Mouse (Mus musculus) midbrain, embryonic 12.5 days (tissue): Measurements from ENCODE around the gene Hrh1. TPM values are rescaled to one million over a fixed set of nuclear protein-coding genes. Genes with fewer than 3 reads are reported as not detected.

Experiments
- ATAC-seq: fragments of 200-750 bp; cut with Nextera tagmentation; 2 replicates; pipeline ENCODE4 v1.8.0; 2017; ENCODE audit warnings: low read depth, moderate TSS enrichment, moderate library complexity; ENCODE audit not compliant: low FRiP score
- H3K27ac ChIP-seq: fragments of 300-500 bp; sonication (generic); replicated peaks from 2 replicates; pipeline ENCODE4 v1.5.1; 2016; ENCODE audit warnings: mild to moderate bottlenecking
- H3K27me3 ChIP-seq: fragments of 300-500 bp; sonication (generic); 2 replicates; pipeline ENCODE4 v1.6.1; 2016; ENCODE audit warnings: mild to moderate bottlenecking
- H3K36me3 ChIP-seq: fragments of 300-500 bp; sonication (generic); 2 replicates; pipeline ENCODE4 v1.6.1; 2016
- H3K4me1 ChIP-seq: fragments of 300-500 bp; sonication (generic); 2 replicates; pipeline ENCODE4 v1.6.1; 2016
- H3K4me2 ChIP-seq: fragments of 300-500 bp; sonication (generic); replicated peaks from 2 replicates; pipeline ENCODE4 v1.6.1; 2016; ENCODE audit warnings: mild to moderate bottlenecking, moderate library complexity
- H3K4me3 ChIP-seq: fragments of 300-500 bp; sonication (generic); 2 replicates; pipeline ENCODE4 v1.5.1; 2016; ENCODE audit warnings: mild to moderate bottlenecking
- H3K9ac ChIP-seq: fragments of 300-500 bp; sonication (generic); replicated peaks from 2 replicates; pipeline ENCODE4 v1.6.1; 2016; ENCODE audit warnings: mild to moderate bottlenecking, moderate library complexity
- H3K9me3 ChIP-seq: fragments of 300-500 bp; sonication (generic); 2 replicates; pipeline ENCODE4 v1.6.1; 2016; ENCODE audit warnings: mild to moderate bottlenecking
- WGBS: fragments of 180-500 bp; shearing (Covaris S2); methylation state at CpG from one replicate; pipeline ENCODE4 v1.1.7; 2016; 5-methylcytosine and 5-hydroxymethylcytosine counted together
- polyA plus RNA-seq: library from polyadenylated mRNA; unstranded; fragments of >200 nt; fragmentation: Nextera tagmentation; extraction: Ambion mirVana; gene quantifications from 2 replicates; pipeline ENCODE4 v1.2.1, GENCODE M21; 2016

The Hrh1 gene
- polyA plus RNA-seq, 1 experiment from 2014 or later = 0.28 TPM

GRCm38 (mm10) chr6:114407049-114407448, 9.3 kb downstream of the Hrh1 start:
- peaks cover 20% of the 10 kb centered on the region; the same call in 1 of the 2 replicates for H3K27me3 ChIP-seq
- 88% methylated on average over 7 of the region's 7 CpGs for WGBS
- H3K9me3 ChIP-seq = no peaks in the 10 kb centered on the region
- no peak overlapping the region for H3K9ac ChIP-seq
- H3K36me3 ChIP-seq = no peaks in the 10 kb centered on the region
- H3K4me1 ChIP-seq = no peaks in the 10 kb centered on the region
- no peak overlapping the region for H3K4me3 ChIP-seq
- no peak for ATAC-seq
- H3K27ac ChIP-seq = no peak overlapping the region
- H3K4me2 ChIP-seq = no peak overlapping the region

- no peak overlapping the region for H3K4me3 ChIP-seq
- WGBS = 53% methylated on average over 17 of the region's 17 CpGs
These were observed 10.5 kb downstream of the Hrh1 start for GRCm38 (mm10) chr6:114408278-114408677.

GRCm38 (mm10) chr6:114411913-114412312, 14.2 kb downstream of the Hrh1 start:
- 64% methylated on average over 8 of the region's 8 CpGs for WGBS
- H3K4me1 ChIP-seq = no peaks in the 10 kb centered on the region
- H3K27me3 ChIP-seq = 0 out of 2 replicates have a peak, but pooled peaks cover 12% of the 10 kb centered on the region
- H3K9ac ChIP-seq = no peak overlapping the region
- H3K4me3 ChIP-seq = no peak overlapping the region
- H3K4me2 ChIP-seq = no peak overlapping the region
- H3K27ac ChIP-seq = no peak overlapping the region
- no peaks in the 10 kb centered on the region for H3K36me3 ChIP-seq
- no peaks in the 10 kb centered on the region for H3K9me3 ChIP-seq
- ATAC-seq = no peak

More at GRCm38 (mm10) chr6:114408278-114408677, 10.5 kb downstream of the Hrh1 start:
- H3K9ac ChIP-seq = no peak overlapping the region
- H3K27me3 ChIP-seq = peaks cover 19% of the 10 kb centered on the region; the same call in 1 of the 2 replicates
- H3K27ac ChIP-seq = no peak overlapping the region
- H3K4me1 ChIP-seq = no peaks in the 10 kb centered on the region
- H3K36me3 ChIP-seq = no peaks in the 10 kb centered on the region
- H3K4me2 ChIP-seq = no peak overlapping the region
- ATAC-seq = no peak
- H3K9me3 ChIP-seq = no peaks in the 10 kb centered on the region

- 51% methylated on average over 8 of the region's 8 CpGs for WGBS
- Histone ChIP-seq H3K9ac (no peak overlapping the region), H3K4me2 (no peak overlapping the region), H3K9me3 (no peaks in the 10 kb centered on the region), H3K27ac (no peak overlapping the region), H3K4me1 (no peaks in the 10 kb centered on the region), H3K27me3 (no peaks in the 10 kb centered on the region), H3K4me3 (no peak overlapping the region), H3K36me3 (no peaks in the 10 kb centered on the region)
- ATAC-seq = 0 out of 2 replicates have a peak, but pooled peaks have one; percentile 30
These were observed 16.8 kb downstream of the Hrh1 start for GRCm38 (mm10) chr6:114414510-114414909.

GRCm38 (mm10) chr6:114418037-114418436, 20.3 kb downstream of the Hrh1 start:
- Histone ChIP-seq H3K27me3 (no peaks in the 10 kb centered on the region), H3K27ac (no peak overlapping the region), H3K4me3 (no peak overlapping the region), H3K36me3 (no peaks in the 10 kb centered on the region), H3K9me3 (no peaks in the 10 kb centered on the region), H3K4me1 (no peaks in the 10 kb centered on the region), H3K4me2 (no peak overlapping the region), H3K9ac (no peak overlapping the region)
- WGBS = 76% methylated on average over 2 of the region's 2 CpGs
- no peak for ATAC-seq

GRCm38 (mm10) chr6:114421061-114421460, 23.3 kb downstream of the Hrh1 start:
- Histone ChIP-seq H3K4me2 (no peak overlapping the region), H3K4me3 (no peak overlapping the region), H3K36me3 (no peaks in the 10 kb centered on the region), H3K9me3 (no peaks in the 10 kb centered on the region), H3K27me3 (no peaks in the 10 kb centered on the region), H3K9ac (no peak overlapping the region), H3K4me1 (no peaks in the 10 kb centered on the region), H3K27ac (no peak overlapping the region)
- no peak for ATAC-seq

GRCm38 (mm10) chr6:114423051-114423676, 25.4 kb downstream of the Hrh1 start:
- H3K9me3 ChIP-seq = no peaks in the 10 kb centered on the region
- WGBS = 84% methylated on average over 9 of the region's 9 CpGs
- H3K4me3 ChIP-seq = no peak overlapping the region
- no peak overlapping the region; the same call in 1 of the 2 replicates for H3K9ac ChIP-seq
- H3K36me3 ChIP-seq = no peaks in the 10 kb centered on the region
- no peak overlapping the region for H3K4me2 ChIP-seq
- H3K27me3 ChIP-seq = no peaks in the 10 kb centered on the region
- H3K4me1 ChIP-seq = 0 out of 2 replicates have a peak, but pooled peaks cover 3% of the 10 kb centered on the region
- ATAC-seq = no peak
- no peak overlapping the region for H3K27ac ChIP-seq

GRCm38 (mm10) chr6:114425343-114425742, 27.6 kb downstream of the Hrh1 start:
- 63% methylated on average over 5 of the region's 5 CpGs for WGBS

GRCm38 (mm10) chr6:114427641-114428040, 29.9 kb downstream of the Hrh1 start:
- Histone ChIP-seq H3K4me2 (no peak overlapping the region), H3K4me3 (no peak overlapping the region), H3K27me3 (no peaks in the 10 kb centered on the region), H3K9ac (no peak overlapping the region), H3K36me3 (no peaks in the 10 kb centered on the region), H3K4me1 (peaks cover 4% of the 10 kb centered on the region; the same call in 1 of the 2 replicates), H3K27ac (no peak overlapping the region), H3K9me3 (no peaks in the 10 kb centered on the region)
- no peak for ATAC-seq
- WGBS = 77% methylated on average over 13 of the region's 13 CpGs

More at GRCm38 (mm10) chr6:114425343-114425742, 27.6 kb downstream of the Hrh1 start:
- no peak overlapping the region for H3K27ac ChIP-seq
- no peak overlapping the region for H3K9ac ChIP-seq
- H3K4me3 ChIP-seq = no peak overlapping the region
- no peaks in the 10 kb centered on the region for H3K9me3 ChIP-seq
- no peak for ATAC-seq
- no peaks in the 10 kb centered on the region for H3K36me3 ChIP-seq
- H3K4me1 ChIP-seq = 0 out of 2 replicates have a peak, but pooled peaks cover 3% of the 10 kb centered on the region
- no peaks in the 10 kb centered on the region for H3K27me3 ChIP-seq
- H3K4me2 ChIP-seq = no peak overlapping the region

- Histone ChIP-seq H3K27me3 (0 out of 2 replicates have a peak, but pooled peaks cover 6% of the 10 kb centered on the region), H3K9ac (no peak overlapping the region), H3K9me3 (no peaks in the 10 kb centered on the region), H3K4me3 (no peak overlapping the region), H3K36me3 (no peaks in the 10 kb centered on the region), H3K27ac (no peak overlapping the region), H3K4me1 (peaks cover 9% of the 10 kb centered on the region; the same call in 1 of the 2 replicates), H3K4me2 (no peak overlapping the region)
- no peak for ATAC-seq
- WGBS = 76% methylated on average over 16 of the region's 16 CpGs
These were observed 31.1 kb downstream of the Hrh1 start for GRCm38 (mm10) chr6:114428831-114429230.

- Histone ChIP-seq H3K9ac (no peak overlapping the region), H3K4me2 (no peak overlapping the region), H3K4me3 (no peak overlapping the region), H3K9me3 (no peaks in the 10 kb centered on the region), H3K4me1 (peaks cover 10% of the 10 kb centered on the region; the same call in 1 of the 2 replicates), H3K27ac (no peak overlapping the region), H3K27me3 (0 out of 2 replicates have a peak, but pooled peaks cover 10% of the 10 kb centered on the region), H3K36me3 (no peaks in the 10 kb centered on the region)
- ATAC-seq = no peak
- 41% methylated on average over 3 of the region's 3 CpGs for WGBS
These were observed 34.9 kb downstream of the Hrh1 start for GRCm38 (mm10) chr6:114432591-114432990.

GRCm38 (mm10) chr6:114434524-114434923, 36.8 kb downstream of the Hrh1 start:
- H3K9me3 ChIP-seq = 0 out of 2 replicates have a peak, but pooled peaks cover 1% of the 10 kb centered on the region
- H3K27ac ChIP-seq = no peak overlapping the region
- 90% methylated on average over 5 of the region's 5 CpGs for WGBS
- H3K9ac ChIP-seq = no peak overlapping the region
- 0 out of 2 replicates have a peak, but pooled peaks cover 10% of the 10 kb centered on the region for H3K27me3 ChIP-seq
- H3K4me1 ChIP-seq = peaks cover 9% of the 10 kb centered on the region; the same call in 1 of the 2 replicates
- no peak for ATAC-seq
- H3K4me2 ChIP-seq = no peak overlapping the region
- no peak overlapping the region for H3K4me3 ChIP-seq
- no peaks in the 10 kb centered on the region for H3K36me3 ChIP-seq
